Mouse (Mus musculus) hindbrain, embryonic 16.5 days (tissue): ENCODE results near the gene Gm17535. TPM values are rescaled to one million over a fixed set of nuclear protein-coding genes. Genes with fewer than 3 reads are reported as not detected.
"Not testable (repeated sequence)": the region's sequence is repeated elsewhere in the genome, so short reads cannot be mapped to it uniquely, and the experiment has no call there.

ENCODE experiments used
- ATAC-seq: fragments of 200-750 bp; cut with Nextera tagmentation; 2 replicates; pipeline ENCODE4 v1.8.0; 2017; ENCODE audit warnings: moderate TSS enrichment, moderate library complexity
- H3K27ac ChIP-seq: fragments of 300-500 bp; sonication (generic); 2 replicates; pipeline ENCODE4 v1.5.1; 2014; ENCODE audit warnings: low read depth, mild to moderate bottlenecking, control low read depth, low read length, moderate library complexity
- H3K27me3 ChIP-seq: fragments of 300-500 bp; sonication (generic); replicated peaks from 2 replicates; pipeline ENCODE4 v1.6.1; 2014; ENCODE audit warnings: low read length; ENCODE audit not compliant: control insufficient read depth, insufficient read depth
- H3K36me3 ChIP-seq: fragments of 300-500 bp; sonication (generic); 2 replicates; pipeline ENCODE4 v1.6.1; 2014; ENCODE audit warnings: mild to moderate bottlenecking, low read length, moderate library complexity, mixed read lengths; ENCODE audit not compliant: control insufficient read depth, insufficient read depth
- H3K4me1 ChIP-seq: fragments of 300-500 bp; sonication (generic); 2 replicates; pipeline ENCODE4 v1.6.1; 2014; ENCODE audit warnings: low read depth, low read length; ENCODE audit not compliant: control insufficient read depth, insufficient read depth
- H3K4me2 ChIP-seq: fragments of 300-500 bp; sonication (generic); 2 replicates; pipeline ENCODE4 v1.6.1; 2014; ENCODE audit warnings: mild to moderate bottlenecking, low read length, control low read depth, moderate library complexity
- H3K4me3 ChIP-seq: fragments of 300-500 bp; sonication (generic); 2 replicates; pipeline ENCODE4 v1.5.1; 2014; ENCODE audit warnings: mild to moderate bottlenecking, low read length, control low read depth, moderate library complexity
- H3K9ac ChIP-seq: fragments of 300-500 bp; sonication (generic); 2 replicates; pipeline ENCODE4 v1.6.1; 2014; ENCODE audit warnings: low read depth, mild to moderate bottlenecking, control low read depth, low read length, moderate library complexity
- H3K9me3 ChIP-seq: fragments of 300-500 bp; sonication (generic); 2 replicates; pipeline ENCODE4 v1.6.1; 2014; ENCODE audit warnings: mild to moderate bottlenecking, low read length, moderate library complexity; ENCODE audit not compliant: control insufficient read depth
- WGBS: fragments of 180-500 bp; shearing (Covaris S2); extraction: QIAGEN DNeasy Blood & Tissue Kit; methylation state at CpG from one replicate; pipeline ENCODE4 v1.1.7; 2014; 5-methylcytosine and 5-hydroxymethylcytosine counted together
- microRNA-seq: library from miRNA; unstranded; fragments of <30 nt; microRNA quantifications from one replicate; pipeline ENCODE4, GENCODE M21; 2017
- polyA plus RNA-seq: library from polyadenylated mRNA; unstranded; fragments of >200 nt; fragmentation: Nextera tagmentation; extraction: Ambion mirVana; gene quantifications from 2 replicates; pipeline ENCODE4 v1.2.1, GENCODE M21; 2015

The Gm17535 gene
- polyA plus RNA-seq, 1 experiment from 2014 or later: not detected

- H3K4me2 ChIP-seq, H3K4me1 ChIP-seq, H3K9me3 ChIP-seq, H3K27me3 ChIP-seq, H3K4me3 ChIP-seq, H3K27ac ChIP-seq, H3K36me3 ChIP-seq, H3K9ac ChIP-seq: not testable (repeated sequence)
- 64% methylated on average over 2 of the region's 10 CpGs for WGBS
- peak; percentile 56; the same call in 1 of the 2 replicates for ATAC-seq
Measured at GRCm38 (mm10) chr9:3030677-3031318, 3.6 kb upstream of the Gm17535 start.

GRCm38 (mm10) chr9:3036577-3036976 is 2.2 kb downstream of the Gm17535 start, which contains the start of gene Gm10715:
Gene Gm10715, plus strand, starts transcription at chr9:3036877.
- H3K9me3 ChIP-seq, H3K4me2 ChIP-seq, H3K27me3 ChIP-seq, H3K4me3 ChIP-seq, H3K36me3 ChIP-seq, ATAC-seq, H3K27ac ChIP-seq, H3K9ac ChIP-seq, H3K4me1 ChIP-seq: not testable (repeated sequence)
- WGBS: 80% methylated on average over 6 of the region's 8 CpGs

- WGBS: 59% methylated on average over 4 of the region's 4 CpGs
- not testable (repeated sequence) for H3K4me1 ChIP-seq
Measured at GRCm38 (mm10) chr9:3038161-3038560, 3.8 kb downstream of the Gm17535 start.

More at GRCm38 (mm10) chr9:3038161-3038560, 3.8 kb downstream of the Gm17535 start:
- ATAC-seq, H3K36me3 ChIP-seq, H3K9ac ChIP-seq, H3K27ac ChIP-seq, H3K4me2 ChIP-seq, H3K9me3 ChIP-seq, H3K4me3 ChIP-seq, H3K27me3 ChIP-seq: not testable (repeated sequence)

Small RNAs within 50 kb of the gene (microRNA-seq; reads per million reads assigned to microRNA genes)
- gene Mir101c: not detected

Other genes starting within 250 kb of the Gm17535 start
- gene Gm10722, start 33.7 kb upstream of the Gm17535 start, polyA plus RNA-seq: not detected in 2 replicates
- gene Gm11168, start 31.3 kb upstream of the Gm17535 start, polyA plus RNA-seq: not detected in 2 replicates
- gene Gm10721, start 21.5 kb upstream of the Gm17535 start, polyA plus RNA-seq: not detected in 2 replicates
- not detected in 2 replicates for gene Gm10720, start 18.9 kb upstream of the Gm17535 start, polyA plus RNA-seq
- gene Gm10719, start 17.2 kb upstream of the Gm17535 start, polyA plus RNA-seq: not detected in 2 replicates
- gene Gm10718, start 11.1 kb upstream of the Gm17535 start, polyA plus RNA-seq: 0.39 and 0.56 TPM in 2 replicates
- gene Gm10717, start 9.2 kb upstream of the Gm17535 start, polyA plus RNA-seq: 0.25 and 0.41 TPM in 2 replicates
- gene Gm10715, start 2.3 kb downstream of the Gm17535 start, polyA plus RNA-seq: not detected in 2 replicates